Mouse (Mus musculus) layer of hippocampus, postnatal 10 days (tissue): ENCODE measurements at regions not wholly inside any gene's neighbourhood (a gene's known extent, or its start where the extent isn't known, plus 50 kb on each side); places are given as distances from the start of the nearest gene placed in this dataset.

ENCODE experiments used
- DNase-seq, 2 experiments: peaks; one replicate each; pipeline ENCODE4 v3.0.0; 2021; ENCODE audit warnings: low spot score in 2 of 2

- no peak for DNase-seq
Observed at GRCm38 (mm10) chr11:32991036-32991616, 156.1 kb downstream of the Fgf18 start.

- no peak for DNase-seq
Observed at GRCm38 (mm10) chr11:32990201-32990600, 157.0 kb downstream of the Fgf18 start.

- no peak for DNase-seq
Observed at GRCm38 (mm10) chr11:32978899-32979298, 154.5 kb upstream of the Smim23 start.

DNA sequence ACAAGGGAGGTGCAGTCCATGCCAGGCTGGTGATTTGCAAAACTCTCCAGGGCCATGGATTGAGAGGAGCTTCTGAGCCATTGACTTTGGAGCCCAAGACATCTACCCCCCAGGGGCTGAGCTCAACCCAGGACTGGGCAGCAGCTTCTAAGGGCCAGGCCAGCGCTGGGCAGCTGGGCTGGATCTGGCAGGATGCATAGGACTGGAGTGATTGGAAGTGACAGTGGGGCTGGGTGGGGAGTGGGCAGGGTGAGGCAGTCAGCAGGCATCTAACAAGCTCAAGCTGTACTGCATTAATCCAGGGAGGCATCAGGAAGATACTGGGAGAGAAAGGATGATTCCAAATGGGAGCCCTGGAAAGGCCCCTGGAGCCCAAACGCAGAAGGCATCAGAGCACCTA, 152.2 kb upstream of the Smim23 start:
- no peak for DNase-seq

GRCm38 (mm10) chr11:32973453-32973852, 149.0 kb upstream of the Smim23 start:
- DNase-seq, result no peak

DNA sequence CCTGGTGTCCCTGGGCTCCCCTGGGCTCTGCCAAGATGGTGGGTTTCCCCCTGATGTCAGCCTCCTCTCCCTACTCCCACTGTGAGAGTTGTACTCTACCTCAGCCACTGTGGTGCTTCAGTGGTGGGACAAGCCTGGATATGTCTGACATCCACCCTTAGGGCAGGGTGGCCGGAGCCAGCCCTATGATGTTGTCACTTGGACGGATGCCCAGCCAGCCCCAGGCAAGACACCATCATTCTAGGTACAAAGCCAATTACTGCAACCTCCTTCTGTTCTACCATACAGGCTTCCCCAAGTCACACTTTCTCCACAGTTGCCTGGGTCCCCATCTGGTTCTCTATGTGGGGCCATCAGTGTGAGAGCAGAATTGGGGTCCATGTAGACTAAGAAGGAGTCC, 141.0 kb upstream of the Smim23 start:
- peak; percentile 41 to 53 for DNase-seq

- DNase-seq, result peak; percentile 41 to 57
Observed at GRCm38 (mm10) chr11:32963625-32964293, 139.4 kb upstream of the Smim23 start.

DNA sequence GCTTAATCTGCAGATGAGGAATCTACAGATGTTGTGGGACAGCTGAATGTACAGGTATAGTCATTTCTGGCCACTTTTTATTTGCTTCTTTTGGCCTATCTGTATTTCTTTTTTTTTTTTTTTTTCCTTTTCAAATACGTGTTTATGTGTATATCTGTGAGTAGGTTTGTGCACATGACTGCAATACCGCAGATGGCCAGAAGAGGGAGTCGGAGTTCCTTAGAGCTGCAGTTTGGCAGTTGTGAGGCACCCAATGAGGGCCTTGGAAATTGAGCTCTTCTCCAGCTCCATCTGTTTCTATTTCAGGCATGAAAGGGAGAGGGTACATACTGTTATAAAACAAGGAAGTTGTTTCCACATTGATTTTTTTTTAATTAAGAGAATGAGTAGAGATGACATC, 137.2 kb upstream of the Smim23 start:
- peak; percentile 57 to 66 for DNase-seq

DNA sequence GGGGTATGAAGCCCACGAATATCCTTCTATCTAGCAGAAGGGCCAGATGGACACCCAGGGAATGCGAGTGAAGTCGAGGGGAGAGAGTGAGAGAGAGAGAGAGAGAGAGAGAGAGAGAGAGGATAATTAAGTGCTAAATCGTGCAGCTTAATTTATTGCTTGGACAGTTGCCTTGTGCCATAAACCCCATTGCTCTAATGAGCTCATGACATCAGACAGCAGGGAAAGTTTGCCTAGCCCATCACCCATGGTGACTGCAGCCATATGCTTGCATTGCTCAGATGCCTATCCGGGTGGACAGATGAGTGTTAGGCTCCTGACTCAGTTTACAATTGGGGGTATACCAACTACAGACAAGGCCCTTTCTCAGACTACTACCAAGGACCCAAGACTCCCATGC, 134.6 kb upstream of the Smim23 start:
- DNase-seq, result no peak

DNA sequence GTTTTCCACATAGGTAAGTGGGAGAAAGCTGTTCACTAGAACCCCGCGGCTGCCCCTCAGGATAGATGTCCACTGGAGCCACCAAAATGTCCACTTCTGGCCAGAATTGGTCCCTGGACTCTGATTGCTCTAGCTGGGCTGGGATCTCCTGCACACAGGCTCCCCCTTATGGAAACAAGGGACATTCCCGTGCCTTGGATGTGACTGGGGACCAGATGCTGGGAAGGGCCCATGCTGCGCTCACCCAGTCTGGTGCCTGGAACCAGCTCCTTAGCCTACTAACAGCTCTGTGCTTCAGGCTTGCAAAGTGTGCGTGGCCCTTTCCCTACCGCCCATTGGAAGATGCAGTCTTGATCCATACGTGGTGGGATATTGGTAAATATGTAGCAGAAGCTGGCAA, 132.6 kb upstream of the Smim23 start:
- DNase-seq, result peak; percentile 65 to 67

DNA sequence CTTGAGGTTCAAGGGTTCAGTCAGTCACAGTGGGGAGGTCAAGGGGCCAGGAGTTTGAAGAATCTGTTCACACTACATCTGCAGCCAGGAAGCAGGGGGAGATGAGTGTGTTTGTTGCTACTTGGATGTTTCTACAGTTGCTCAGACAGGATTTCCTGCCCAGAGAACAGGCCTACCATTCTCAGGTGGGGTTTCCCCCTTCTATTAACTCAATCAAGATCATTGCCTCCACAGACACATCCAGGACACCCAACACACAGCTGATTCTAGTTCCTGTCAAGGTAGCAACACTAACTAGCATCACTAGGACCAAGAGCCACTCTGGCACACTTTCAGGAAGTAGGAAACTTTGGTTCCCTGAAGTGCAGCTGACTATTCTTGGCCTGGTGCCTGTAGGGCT, 127.9 kb upstream of the Smim23 start:
- no peak for DNase-seq

- DNase-seq, result no peak
Observed at GRCm38 (mm10) chr11:32948132-32948531, 123.7 kb upstream of the Smim23 start.

DNA sequence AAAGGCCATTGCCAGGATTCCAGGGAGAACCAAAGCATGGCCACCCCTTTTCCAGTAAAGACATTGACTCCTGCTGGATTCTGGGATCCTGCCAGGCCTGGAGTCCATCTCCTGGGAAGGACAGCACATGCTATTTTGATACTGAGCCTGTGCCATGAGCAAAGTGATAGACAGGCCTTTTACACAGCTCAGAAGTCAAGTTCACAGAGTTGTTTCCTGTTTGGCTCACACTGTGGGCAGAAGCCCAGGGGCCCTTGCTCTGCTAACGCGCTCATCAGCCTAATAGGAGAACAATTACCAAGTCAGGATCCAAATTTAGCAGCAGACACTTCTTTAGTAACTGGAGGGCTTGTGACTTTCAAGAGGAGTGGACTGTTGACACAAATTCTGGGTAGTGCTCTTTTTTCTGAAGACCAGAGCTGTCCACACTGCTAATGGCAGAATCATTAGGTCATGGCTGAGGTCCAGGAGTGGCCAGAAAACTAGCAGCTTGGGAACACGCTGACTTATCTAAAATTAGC, 122.1 kb upstream of the Smim23 start:
- DNase-seq, result no peak

DNA sequence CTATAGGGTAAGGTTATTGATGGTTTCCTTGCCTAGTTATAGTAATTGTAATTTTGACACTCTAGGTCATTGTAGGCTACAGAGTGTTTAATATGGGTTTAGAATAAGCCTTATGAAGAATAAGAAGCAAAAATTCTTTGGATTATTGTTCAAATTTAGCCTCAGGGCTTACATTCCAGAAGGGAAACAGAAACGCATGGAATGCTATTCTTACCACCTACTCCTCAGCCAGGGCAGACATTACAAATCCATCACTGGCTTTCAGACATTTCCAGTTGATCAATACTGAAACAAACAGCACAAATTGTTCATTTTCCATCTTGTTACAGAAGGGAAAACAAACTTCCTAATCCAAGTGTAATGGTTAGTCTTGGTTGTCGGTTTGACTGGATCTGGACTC, 120.7 kb upstream of the Smim23 start:
- no peak for DNase-seq

DNA sequence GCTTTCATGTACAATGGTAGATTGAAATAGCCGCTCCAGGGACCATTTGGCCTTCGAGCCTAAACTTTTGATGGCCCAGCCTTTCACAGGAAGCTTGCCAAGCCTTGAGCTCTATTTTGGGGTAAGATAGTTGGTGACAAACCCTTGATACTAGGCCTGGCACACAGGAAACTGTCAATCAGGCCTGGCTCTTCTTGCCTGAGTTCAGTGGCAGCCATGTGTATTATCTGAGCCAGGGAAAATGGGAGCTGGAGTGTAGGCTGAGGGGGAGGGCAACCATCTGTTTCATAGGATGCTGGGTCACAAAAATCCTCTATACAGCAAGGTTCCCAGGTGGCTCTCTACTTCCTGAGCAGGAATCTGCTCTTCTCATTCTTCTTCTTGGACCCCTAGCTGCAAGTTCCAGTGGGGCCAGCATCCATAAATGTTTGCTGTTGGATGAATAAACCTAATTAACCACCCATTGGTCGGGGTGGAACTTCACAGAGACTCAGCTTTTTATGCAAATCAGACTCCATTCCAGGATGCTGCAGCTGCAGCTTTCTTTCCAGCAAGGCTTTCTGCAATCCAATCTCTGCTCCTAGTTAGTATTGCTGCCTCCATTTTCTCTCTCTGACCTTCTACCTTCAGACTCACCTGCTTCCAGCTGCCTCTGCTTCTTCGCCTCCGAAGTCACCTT, 117.1 kb upstream of the Smim23 start:
- DNase-seq, result peak; percentile 29 to 35

DNA sequence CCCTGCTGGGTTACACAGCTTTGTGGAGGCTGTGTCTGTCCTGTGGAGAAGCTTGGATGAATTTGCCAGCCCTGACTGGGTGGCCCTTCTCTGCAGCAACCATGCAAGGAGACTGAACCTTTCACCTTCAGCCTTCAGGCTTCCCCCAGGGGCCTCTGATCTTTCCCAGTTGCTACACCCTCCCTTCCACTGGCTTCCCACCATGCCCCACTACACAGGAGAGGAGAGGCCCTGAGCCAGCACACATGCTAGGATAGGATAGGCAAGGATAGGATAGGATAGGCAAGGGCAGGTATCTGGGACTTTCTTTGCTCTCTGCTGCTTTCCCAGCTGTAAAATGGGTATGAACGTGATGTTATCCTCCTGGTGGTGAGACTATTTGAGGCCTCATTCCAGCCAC, 114.7 kb upstream of the Smim23 start:
- no peak for DNase-seq

DNA sequence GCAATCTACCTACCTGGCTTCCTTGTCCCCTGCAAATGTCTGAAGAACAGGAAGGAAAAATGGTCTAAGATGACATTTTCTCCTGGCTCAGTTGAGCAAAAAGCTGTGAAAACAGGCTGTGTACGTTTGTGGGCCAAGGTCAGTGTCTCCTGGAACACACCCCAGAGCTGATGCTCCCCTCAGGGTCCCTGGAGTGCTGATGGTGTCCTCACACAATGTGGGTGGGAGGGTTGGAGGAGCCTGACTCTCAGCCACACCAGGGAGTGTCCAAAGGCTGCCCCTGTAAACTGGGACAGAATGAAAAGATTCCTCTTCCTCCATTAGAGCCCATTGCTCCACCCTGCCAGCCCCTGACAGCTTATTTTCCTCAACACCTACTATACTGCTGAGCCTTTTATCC, 112.8 kb upstream of the Smim23 start:
- no peak for DNase-seq

DNA sequence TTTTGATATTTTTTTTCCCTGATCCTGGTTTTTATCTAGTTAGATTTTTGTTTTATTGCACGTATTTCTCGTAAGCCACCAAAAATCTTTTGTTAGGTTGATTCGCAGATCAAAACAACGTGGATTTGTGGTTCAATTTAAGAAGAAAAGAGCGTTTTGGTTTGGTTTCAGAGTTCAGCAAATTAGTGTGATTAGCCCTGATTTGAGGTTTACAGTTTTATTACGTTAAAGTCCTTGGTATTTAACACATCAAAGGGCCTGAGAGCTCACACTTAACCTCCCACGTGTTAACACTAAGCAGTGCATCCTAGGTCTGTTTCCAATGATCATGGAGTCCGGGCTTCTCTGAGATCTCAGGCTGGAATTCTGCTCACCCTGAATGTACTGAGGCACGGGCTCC, 107.5 kb upstream of the Smim23 start:
- no peak for DNase-seq

DNA sequence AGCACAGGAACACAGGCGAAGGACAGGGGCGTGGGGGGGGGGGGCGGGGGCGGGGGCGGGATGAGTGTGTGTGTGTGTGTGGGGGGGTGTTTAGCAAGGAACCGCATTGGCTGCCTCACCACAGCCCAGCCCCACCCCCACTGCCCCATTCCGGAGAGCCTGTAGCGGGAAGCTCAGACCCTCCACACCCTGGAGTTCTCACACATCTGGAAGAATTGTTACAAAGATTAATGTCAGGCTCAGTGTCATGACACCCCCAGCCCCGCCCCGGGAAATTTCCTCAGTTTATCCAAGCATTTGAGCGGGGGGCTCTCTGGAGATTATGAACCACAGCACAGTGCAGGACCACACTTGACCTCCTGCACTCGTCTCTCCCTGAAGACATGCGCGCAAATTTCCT, 106.6 kb upstream of the Smim23 start:
- no peak for DNase-seq

DNA sequence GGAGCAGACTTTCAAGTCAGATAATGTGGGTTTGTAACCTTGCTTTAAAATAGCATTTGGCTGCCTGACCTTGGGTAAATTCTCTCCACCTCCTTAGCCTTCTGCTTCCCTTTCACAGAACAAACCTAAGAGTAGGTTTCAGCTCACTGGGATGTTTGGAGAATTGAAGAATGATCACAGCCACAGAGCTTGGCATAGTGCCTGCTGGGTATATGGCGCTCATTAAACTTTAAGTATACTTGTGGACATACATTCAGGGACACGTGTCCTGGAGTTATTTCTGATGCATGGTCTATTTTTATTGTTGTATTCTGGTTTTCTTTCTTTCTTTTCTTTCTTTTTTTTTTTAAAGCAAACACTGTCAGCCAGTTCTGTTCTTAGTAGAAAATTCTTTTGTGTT, 104.4 kb upstream of the Smim23 start:
- DNase-seq, result no peak

DNA sequence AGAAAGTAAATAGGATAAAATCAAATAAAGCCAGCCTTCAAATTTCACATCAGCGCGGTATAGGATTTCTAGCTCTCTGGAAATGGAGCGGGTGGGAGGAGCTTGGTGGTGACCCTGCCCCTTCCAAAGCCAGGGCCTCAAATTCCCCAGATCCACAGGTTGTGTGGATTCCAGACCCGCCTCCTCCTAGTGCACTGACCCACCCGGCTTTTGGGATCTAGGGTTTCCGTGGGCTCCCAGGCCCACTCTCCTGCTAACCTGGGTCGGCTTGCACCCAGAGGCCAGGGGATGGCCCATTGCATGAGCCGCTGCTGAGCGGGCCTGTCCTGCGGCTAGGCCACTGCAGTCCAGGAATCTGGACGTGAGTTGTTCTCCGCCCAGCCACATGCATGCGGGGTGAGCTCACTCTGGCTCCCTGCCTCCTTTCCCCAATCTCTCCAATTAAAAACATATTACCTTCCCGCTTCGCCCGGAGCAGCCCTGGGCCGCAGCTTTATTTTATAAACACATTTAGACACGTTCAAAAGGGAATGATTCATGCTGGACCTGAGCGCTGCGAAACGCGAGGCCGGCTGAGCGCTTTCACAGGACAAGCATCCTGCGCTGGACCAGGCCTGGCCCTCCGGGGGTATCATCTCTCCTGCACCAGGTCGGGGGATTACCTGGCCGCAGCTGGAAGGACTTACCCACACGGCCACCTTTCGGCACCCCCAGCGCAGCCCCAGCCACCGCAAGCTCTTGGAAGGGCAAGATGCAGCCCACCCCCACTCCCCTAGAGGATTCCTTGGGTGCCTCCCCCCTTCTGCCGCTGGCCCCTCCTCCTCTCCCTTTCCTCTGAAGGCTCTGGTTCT, 101.2 kb upstream of the Smim23 start:
- DNase-seq, result no peak

- no peak for DNase-seq
Observed at GRCm38 (mm10) chr11:32924932-32925331, 100.5 kb upstream of the Smim23 start.
